Mouse (Mus musculus): ENCODE measurements around the gene Olfr807. TPM values are rescaled to one million over a fixed set of nuclear protein-coding genes. Genes with fewer than 3 reads are reported as not detected.

Olfr807 gene
- not detected in 2 replicates for polyA plus RNA-seq (2015; fragmentation: Nextera tagmentation; extraction: Ambion mirVana)

GRCm38 (mm10) chr10:129757693-129758092, at the start of gene Olfr807:
TSS of gene Olfr807 (minus strand) at chr10:129757793.
- no peaks in the 10 kb centered on the region for H3K9me3 ChIP-seq (ENCODE audit: control insufficient read depth)
- H3K36me3 ChIP-seq (ENCODE audit: control insufficient read depth, insufficient read depth) = no peaks in the 10 kb centered on the region
- no peak within 1 kb of the TSS for H3K4me2 ChIP-seq (replicated peaks; ENCODE audit: low read depth)
- no peak within 1 kb of the TSS for H3K4me3 ChIP-seq (ENCODE audit: low read depth, low read length)
- WGBS = 84% methylated on average over 1 of the region's 1 CpGs
- no peak within 1 kb of the TSS for H3K9ac ChIP-seq (ENCODE audit: low read depth, low read length)
- H3K27me3 ChIP-seq (replicated peaks; ENCODE audit: control insufficient read depth, insufficient read depth, low read length) = no peaks in the 10 kb centered on the region
- no peak for TF ChIP-seq CTCF (IDR thresholded peaks at IDR 0.05; ENCODE audit: low read depth)
- H3K27ac ChIP-seq (ENCODE audit: low read depth, low read length) = no peak within 1 kb of the TSS
- ATAC-seq = no peak
- H3K4me1 ChIP-seq (replicated peaks; ENCODE audit: control insufficient read depth, insufficient read depth, low read length) = no peaks in the 10 kb centered on the region

GRCm38 (mm10) chr10:129804296-129804695, 46.7 kb upstream of the Olfr807 start, which contains the start of gene Olfr811:
TSS of gene Olfr811 (minus strand) at chr10:129804396.
- no peak for ATAC-seq
- TF ChIP-seq CTCF (IDR thresholded peaks at IDR 0.05; ENCODE audit: low read depth) = no peak
- H3K9ac ChIP-seq (ENCODE audit: low read depth, low read length) = no peak within 1 kb of the TSS
- no peak within 1 kb of the TSS for H3K4me2 ChIP-seq (replicated peaks; ENCODE audit: low read depth)
- H3K27ac ChIP-seq (ENCODE audit: low read depth, low read length) = no peak within 1 kb of the TSS
- H3K4me3 ChIP-seq (ENCODE audit: low read depth, low read length) = no peak within 1 kb of the TSS
- H3K9me3 ChIP-seq (ENCODE audit: control insufficient read depth) = no peaks in the 10 kb centered on the region
- H3K27me3 ChIP-seq (replicated peaks; ENCODE audit: control insufficient read depth, insufficient read depth, low read length) = no peaks in the 10 kb centered on the region
- no peaks in the 10 kb centered on the region for H3K4me1 ChIP-seq (replicated peaks; ENCODE audit: control insufficient read depth, insufficient read depth, low read length)
- H3K36me3 ChIP-seq (ENCODE audit: control insufficient read depth, insufficient read depth) = no peaks in the 10 kb centered on the region
- WGBS = 76% methylated on average over 4 of the region's 4 CpGs

GRCm38 (mm10) chr10:129794817-129795216, 37.2 kb upstream of the Olfr807 start, which contains the start of gene Olfr810:
TSS of gene Olfr810 (minus strand) at chr10:129794917.
- no peak for TF ChIP-seq CTCF (IDR thresholded peaks at IDR 0.05; ENCODE audit: low read depth)

GRCm38 (mm10) chr10:129778123-129778522, 20.5 kb upstream of the Olfr807 start:
- H3K4me2 ChIP-seq (replicated peaks; ENCODE audit: low read depth) = no peak overlapping the region
- H3K9ac ChIP-seq (ENCODE audit: low read depth, low read length) = no peak overlapping the region
- no peaks in the 10 kb centered on the region for H3K27me3 ChIP-seq (replicated peaks; ENCODE audit: control insufficient read depth, insufficient read depth, low read length)
- ATAC-seq = no peak
- no peaks in the 10 kb centered on the region for H3K9me3 ChIP-seq (ENCODE audit: control insufficient read depth)
- no peak overlapping the region for H3K4me3 ChIP-seq (ENCODE audit: low read depth, low read length)
- H3K4me1 ChIP-seq (replicated peaks; ENCODE audit: control insufficient read depth, insufficient read depth, low read length) = no peaks in the 10 kb centered on the region
- H3K27ac ChIP-seq (ENCODE audit: low read depth, low read length) = no peak overlapping the region
- H3K36me3 ChIP-seq (ENCODE audit: control insufficient read depth, insufficient read depth) = no peaks in the 10 kb centered on the region
- no peak for TF ChIP-seq CTCF (IDR thresholded peaks at IDR 0.05; ENCODE audit: low read depth)

More at GRCm38 (mm10) chr10:129794817-129795216, 37.2 kb upstream of the Olfr807 start, which contains the start of gene Olfr810:
- no peaks in the 10 kb centered on the region for H3K4me1 ChIP-seq (replicated peaks; ENCODE audit: control insufficient read depth, insufficient read depth, low read length)
- no peaks in the 10 kb centered on the region for H3K36me3 ChIP-seq (ENCODE audit: control insufficient read depth, insufficient read depth)
- no peaks in the 10 kb centered on the region for H3K27me3 ChIP-seq (replicated peaks; ENCODE audit: control insufficient read depth, insufficient read depth, low read length)
- H3K9ac ChIP-seq (ENCODE audit: low read depth, low read length) = no peak within 1 kb of the TSS
- H3K27ac ChIP-seq (ENCODE audit: low read depth, low read length) = no peak within 1 kb of the TSS
- H3K4me2 ChIP-seq (replicated peaks; ENCODE audit: low read depth) = no peak within 1 kb of the TSS
- no peaks in the 10 kb centered on the region for H3K9me3 ChIP-seq (ENCODE audit: control insufficient read depth)
- no peak for ATAC-seq
- H3K4me3 ChIP-seq (ENCODE audit: low read depth, low read length) = no peak within 1 kb of the TSS

GRCm38 (mm10) chr10:129774338-129774737, 16.7 kb upstream of the Olfr807 start, which contains the start of gene Olfr809:
TSS of gene Olfr809 (plus strand) at chr10:129774638.
- Histone ChIP-seq H3K27me3 (replicated peaks; ENCODE audit: control insufficient read depth, insufficient read depth, low read length) (no peaks in the 10 kb centered on the region), H3K9me3 (ENCODE audit: control insufficient read depth) (no peaks in the 10 kb centered on the region), H3K4me2 (replicated peaks; ENCODE audit: low read depth) (no peak within 1 kb of the TSS), H3K9ac (ENCODE audit: low read depth, low read length) (no peak within 1 kb of the TSS), H3K36me3 (ENCODE audit: control insufficient read depth, insufficient read depth) (no peaks in the 10 kb centered on the region), H3K4me1 (replicated peaks; ENCODE audit: control insufficient read depth, insufficient read depth, low read length) (no peaks in the 10 kb centered on the region), H3K27ac (ENCODE audit: low read depth, low read length) (no peak within 1 kb of the TSS), H3K4me3 (ENCODE audit: low read depth, low read length) (no peak within 1 kb of the TSS)
- no peak for ATAC-seq
- no peak for TF ChIP-seq CTCF (IDR thresholded peaks at IDR 0.05; ENCODE audit: low read depth)

GRCm38 (mm10) chr10:129765182-129765581, 7.6 kb upstream of the Olfr807 start, which contains the start of gene Olfr808:
TSS of gene Olfr808 (plus strand) at chr10:129765482.
- no peak for TF ChIP-seq CTCF (IDR thresholded peaks at IDR 0.05; ENCODE audit: low read depth)
- no peak for ATAC-seq
- H3K4me3 ChIP-seq (ENCODE audit: low read depth, low read length) = no peak within 1 kb of the TSS
- no peaks in the 10 kb centered on the region for H3K36me3 ChIP-seq (ENCODE audit: control insufficient read depth, insufficient read depth)
- H3K27me3 ChIP-seq (replicated peaks; ENCODE audit: control insufficient read depth, insufficient read depth, low read length) = no peaks in the 10 kb centered on the region
- no peak within 1 kb of the TSS for H3K9ac ChIP-seq (ENCODE audit: low read depth, low read length)
- no peaks in the 10 kb centered on the region for H3K9me3 ChIP-seq (ENCODE audit: control insufficient read depth)
- WGBS = 84% methylated on average over 1 of the region's 1 CpGs
- H3K4me2 ChIP-seq (replicated peaks; ENCODE audit: low read depth) = no peak within 1 kb of the TSS
- no peaks in the 10 kb centered on the region for H3K4me1 ChIP-seq (replicated peaks; ENCODE audit: control insufficient read depth, insufficient read depth, low read length)
- H3K27ac ChIP-seq (ENCODE audit: low read depth, low read length) = no peak within 1 kb of the TSS

- no peak within 1 kb of the TSS for H3K9ac ChIP-seq (ENCODE audit: low read depth, low read length)
- H3K4me3 ChIP-seq (ENCODE audit: low read depth, low read length) = no peak within 1 kb of the TSS
- H3K36me3 ChIP-seq (ENCODE audit: control insufficient read depth, insufficient read depth) = no peaks in the 10 kb centered on the region
- no peaks in the 10 kb centered on the region for H3K9me3 ChIP-seq (ENCODE audit: control insufficient read depth)
- no peak for ATAC-seq
- H3K4me1 ChIP-seq (replicated peaks; ENCODE audit: control insufficient read depth, insufficient read depth, low read length) = no peaks in the 10 kb centered on the region
- H3K27me3 ChIP-seq (replicated peaks; ENCODE audit: control insufficient read depth, insufficient read depth, low read length) = no peaks in the 10 kb centered on the region
- H3K27ac ChIP-seq (ENCODE audit: low read depth, low read length) = no peak within 1 kb of the TSS
- H3K4me2 ChIP-seq (replicated peaks; ENCODE audit: low read depth) = no peak within 1 kb of the TSS
- TF ChIP-seq CTCF (IDR thresholded peaks at IDR 0.05; ENCODE audit: low read depth) = no peak
These were observed 15.8 kb downstream of the Olfr807 start, which contains the start of gene Olfr806 for GRCm38 (mm10) chr10:129741821-129742220. TSS of gene Olfr806 (minus strand) at chr10:129741921.
